Mouse (Mus musculus) c-Kit-positive CD71-positive TER-119-negative erythroid progenitor cells, embryonic 14.5 days (primary cell): ENCODE results near the gene Gm2696.
A peak's percentile ranks its signal among the peaks of the same experiment; 100 is the strongest.
"Not testable (repeated sequence)": the region's sequence is repeated elsewhere in the genome, so short reads cannot be mapped to it uniquely, and the experiment has no call there.

Experiments used
- DNase-seq: peaks from one replicate; pipeline ENCODE4 v3.0.0-alpha.2; 2013; ENCODE audit warnings: low read depth

Gene Gm2696

DNA sequence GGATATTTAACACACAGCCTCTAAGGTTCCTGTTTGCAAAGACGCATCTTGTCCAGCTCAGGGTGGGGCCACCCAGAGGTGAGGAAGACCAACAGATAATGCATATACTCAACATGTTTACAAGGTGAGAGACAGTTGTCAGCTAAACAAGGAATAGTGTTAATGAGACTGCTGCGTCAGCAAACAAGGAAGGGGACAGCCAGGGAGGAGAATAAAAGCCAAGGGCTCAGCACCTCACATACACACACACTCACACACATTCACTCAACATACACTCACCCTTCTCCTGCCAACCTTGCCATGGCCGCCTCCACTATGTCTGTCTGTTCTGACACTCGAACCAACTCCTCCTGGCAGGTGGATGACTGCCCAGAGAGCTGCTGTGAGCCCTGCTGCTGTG lies at the start of gene Gm2696:
Gene Gm2696, plus strand, starts transcription at position 301 of the 400 bp plus-strand sequence.
- no peak for DNase-seq

DNA sequence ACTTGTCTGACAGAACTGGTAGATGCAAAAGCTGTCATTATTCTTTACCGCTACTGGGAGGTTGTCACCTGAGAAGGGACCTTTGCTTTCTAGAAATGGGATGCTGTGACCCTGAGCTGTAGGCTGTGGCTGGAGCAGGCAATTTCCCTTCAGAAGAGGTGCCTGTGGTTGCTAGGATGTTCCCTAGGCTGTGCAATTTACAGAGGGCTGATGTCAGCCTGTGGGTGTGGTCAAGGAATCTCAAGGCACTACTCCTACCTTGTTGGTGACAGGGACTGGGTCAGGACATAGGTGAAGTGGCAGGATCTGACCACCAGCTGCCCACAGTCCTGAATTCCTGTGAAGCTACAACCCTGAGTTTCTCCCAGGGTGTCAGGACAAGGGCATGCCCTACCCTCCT lies 44.8 kb upstream of the Gm2696 start:
- DNase-seq, result no peak

GRCm38 (mm10) chr10:77771225-77771624 lies 43.3 kb upstream of the Gm2696 start, which contains the start of gene Gm3238:
Gene Gm3238, minus strand, starts transcription at chr10:77771325.
- not testable (repeated sequence) for DNase-seq

GRCm38 (mm10) chr10:77772142-77772541 lies 42.3 kb upstream of the Gm2696 start:
- not testable (repeated sequence) for DNase-seq

- DNase-seq, result not testable (repeated sequence)
These were observed 37.6 kb upstream of the Gm2696 start, which contains the start of gene Gm7138 for GRCm38 (mm10) chr10:77776844-77777243. Gene Gm7138, minus strand, starts transcription at chr10:77776944.

DNA sequence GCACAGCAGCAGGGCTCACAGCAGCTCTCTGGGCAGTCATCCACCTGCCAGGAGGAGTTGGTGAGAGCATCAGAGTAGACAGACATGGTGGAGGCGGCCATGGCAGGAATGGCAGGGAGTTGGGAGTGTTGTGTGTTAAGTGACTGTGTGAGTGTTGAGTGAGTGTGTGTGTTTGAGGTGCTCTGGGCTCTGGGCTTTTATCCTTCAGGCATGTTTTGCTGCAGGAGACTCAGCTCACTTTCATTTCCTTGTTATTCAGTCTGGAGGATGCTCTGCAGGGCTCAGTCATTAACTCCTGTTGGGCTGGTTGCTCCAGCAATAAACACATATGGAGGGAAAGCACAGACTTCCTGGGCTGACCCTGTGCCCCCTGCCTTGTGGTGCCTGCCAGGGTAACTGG lies 32.0 kb upstream of the Gm2696 start, which contains the start of gene Gm3250:
Gene Gm3250, minus strand, starts transcription at position 101 of the 400 bp plus-strand sequence.
- not testable (repeated sequence) for DNase-seq

DNA sequence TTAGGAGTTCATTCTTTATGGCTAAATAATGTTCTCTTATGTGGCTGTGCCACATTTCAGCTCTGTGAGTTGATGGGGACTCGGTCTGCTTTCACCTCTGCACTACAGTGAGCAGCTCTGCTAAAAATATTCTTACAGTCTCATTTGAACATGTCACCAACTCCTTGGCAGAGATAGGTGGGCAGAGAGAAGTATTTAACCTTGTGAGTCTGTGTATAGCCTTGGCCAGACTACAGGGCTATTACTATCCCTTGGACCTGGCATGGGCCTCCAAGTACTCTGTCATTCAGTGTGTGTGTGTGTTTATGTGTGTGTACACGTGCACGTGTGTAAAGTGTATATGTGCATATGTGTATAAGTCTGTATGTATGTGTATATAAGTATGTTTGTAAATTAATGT lies 31.1 kb upstream of the Gm2696 start:
- not testable (repeated sequence) for DNase-seq

- not testable (repeated sequence) for DNase-seq
These were observed 26.6 kb upstream of the Gm2696 start, which contains the start of gene Gm7137 for GRCm38 (mm10) chr10:77787876-77788275. Gene Gm7137, minus strand, starts transcription at chr10:77788200.

DNA sequence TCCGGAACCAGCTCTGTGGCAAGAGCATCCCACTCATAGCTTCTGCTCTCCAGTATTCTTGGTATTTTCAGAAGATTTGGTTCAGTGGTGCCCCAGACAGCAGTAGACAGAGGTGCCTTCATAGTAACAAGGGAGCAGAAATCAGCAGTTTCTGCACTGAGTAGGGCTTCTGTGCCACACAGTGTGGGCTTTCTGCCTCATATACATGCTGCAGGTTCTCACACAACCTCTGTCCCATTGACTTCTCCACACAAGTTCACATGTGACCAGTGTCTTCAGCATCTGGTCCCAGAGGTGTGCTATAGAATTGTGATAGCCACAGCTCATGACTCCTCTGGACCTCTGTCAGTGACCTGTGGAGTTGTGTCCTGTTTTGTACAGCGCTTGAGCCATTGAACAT lies 25.9 kb upstream of the Gm2696 start:
- DNase-seq, result no peak

- DNase-seq, result no peak
These were observed 19.5 kb upstream of the Gm2696 start, which contains the start of gene Gm9639 for GRCm38 (mm10) chr10:77794976-77795375. Gene Gm9639, minus strand, starts transcription at chr10:77795076.

DNA sequence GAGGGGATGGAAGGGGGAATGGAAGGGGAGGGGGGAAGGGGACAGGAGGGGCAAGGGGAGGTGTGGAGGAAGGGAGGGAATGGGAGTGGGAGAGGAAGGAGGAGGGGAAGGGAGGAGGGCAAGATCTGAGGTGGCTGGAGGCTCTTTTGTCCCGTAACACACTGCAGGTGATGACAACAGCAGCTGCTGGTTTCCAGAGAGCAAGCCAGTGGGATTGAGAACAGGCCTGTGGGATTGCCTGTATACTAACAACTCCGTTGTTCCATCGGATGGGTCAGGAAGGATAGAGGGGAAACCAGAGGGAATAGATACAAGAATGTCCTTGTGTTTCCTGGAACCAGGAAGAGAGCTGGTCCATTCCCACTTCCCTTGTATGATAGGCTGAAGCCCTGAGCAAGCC lies 16.8 kb upstream of the Gm2696 start:
- no peak for DNase-seq

DNA sequence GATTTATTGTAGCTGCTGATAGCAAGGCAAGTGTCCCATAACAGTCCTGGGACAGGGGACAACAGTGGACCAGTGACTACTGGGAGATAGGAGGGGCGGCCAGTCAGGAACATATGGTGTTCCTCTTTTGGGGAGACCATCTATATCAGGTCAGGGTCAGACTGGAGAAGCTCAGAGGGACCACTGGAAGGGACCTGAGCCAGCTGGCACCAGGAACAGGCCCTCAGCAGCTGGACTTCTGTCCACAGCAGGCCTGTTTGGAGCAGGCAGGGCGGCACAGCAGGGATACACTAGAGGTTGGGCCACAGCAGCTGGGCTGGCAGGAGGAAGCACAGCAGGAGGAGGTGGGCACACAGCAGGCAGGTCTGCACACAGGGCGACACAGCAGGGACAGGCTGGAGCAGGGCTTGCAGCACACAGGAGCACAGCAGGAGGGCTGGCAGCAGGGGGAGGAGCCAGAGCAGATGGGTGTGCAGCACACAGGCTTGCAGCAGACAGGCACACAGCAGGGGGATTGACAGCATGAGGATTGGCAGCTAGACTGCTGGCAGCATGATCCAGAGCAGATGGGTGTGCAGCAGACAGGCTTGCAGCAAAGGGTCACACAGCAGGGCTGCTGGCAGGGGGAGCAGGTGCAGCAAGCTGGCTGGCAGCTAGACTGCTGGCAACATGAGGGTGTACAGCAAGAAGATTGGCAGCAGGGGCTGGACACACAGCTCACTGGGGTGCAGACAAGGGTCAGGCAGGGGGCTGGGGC lies 16.1 kb upstream of the Gm2696 start:
- DNase-seq, result not testable (repeated sequence)

DNA sequence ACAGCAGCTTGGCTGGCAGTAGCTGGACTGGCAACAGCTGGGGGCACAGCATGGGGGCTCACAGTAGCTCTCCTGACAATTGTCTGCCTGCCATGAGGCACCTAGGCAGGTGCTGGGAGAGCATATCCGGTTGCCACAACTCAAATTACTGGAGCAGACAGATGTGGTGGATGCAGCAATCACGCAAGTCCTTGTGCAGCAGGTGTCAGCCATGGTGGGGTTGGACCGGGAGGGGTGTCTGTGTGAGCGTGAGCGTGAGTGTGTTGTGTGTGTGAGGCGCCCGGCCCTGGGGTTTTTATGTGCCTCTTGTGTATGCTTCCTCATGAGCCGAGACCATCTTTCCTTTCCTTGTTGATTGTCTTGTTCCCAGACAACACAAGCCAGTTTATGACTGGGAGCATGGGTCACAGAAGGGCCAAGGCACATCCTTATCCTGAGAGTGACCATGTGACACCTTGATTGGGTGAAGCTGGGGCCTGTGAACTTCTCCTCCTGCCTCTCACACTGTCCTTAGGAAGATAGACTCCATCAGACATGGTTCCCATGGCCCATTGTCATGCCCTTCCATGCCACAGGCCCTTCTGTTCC lies 15.5 kb upstream of the Gm2696 start, which contains the start of gene Gm19668:
Gene Gm19668, minus strand, starts transcription at position 213 of the 588 bp plus-strand sequence.
- DNase-seq, result no peak

DNA sequence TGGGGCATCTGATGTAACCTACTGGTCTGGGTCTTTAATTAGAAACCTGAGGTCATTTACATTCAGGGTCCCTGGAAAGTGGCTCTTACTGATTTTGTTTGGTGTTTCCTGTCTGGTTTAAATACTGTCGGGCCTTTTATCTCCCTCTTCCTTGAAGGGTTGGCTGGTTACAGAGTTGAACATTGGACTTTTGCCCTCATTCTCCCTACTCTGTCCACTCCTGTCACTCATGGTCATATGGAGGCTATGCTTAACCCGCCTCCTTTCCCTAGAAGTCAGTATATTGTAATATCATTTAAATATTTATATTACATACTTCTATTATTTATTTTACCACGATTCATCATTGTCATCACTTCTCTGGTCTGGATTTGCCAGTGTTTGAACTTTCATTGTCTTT lies 10.4 kb upstream of the Gm2696 start:
- no peak for DNase-seq

DNA sequence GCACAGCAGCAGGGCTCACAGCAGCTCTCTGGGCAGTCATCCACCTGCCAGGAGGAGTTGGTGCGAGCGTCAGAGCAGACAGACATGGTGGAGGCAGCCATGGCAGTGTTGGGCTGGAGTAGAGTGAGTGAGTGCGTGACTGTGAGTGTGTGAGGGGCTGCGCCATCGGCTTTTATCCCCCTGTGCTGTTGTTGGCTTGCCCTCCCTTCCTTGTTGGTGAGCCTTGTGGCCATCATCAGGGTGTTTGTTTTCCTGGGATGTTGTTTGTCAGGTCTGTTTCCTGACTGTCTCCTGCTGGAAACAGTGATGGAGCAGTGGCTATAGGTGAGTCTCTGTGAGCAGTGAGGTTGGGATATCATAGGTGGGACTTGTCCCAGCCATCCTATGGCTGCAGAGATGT lies 2.7 kb upstream of the Gm2696 start, which contains the start of gene Gm9507:
Gene Gm9507, minus strand, starts transcription at position 101 of the 400 bp plus-strand sequence.
- DNase-seq, result no peak

- DNase-seq, result peak; percentile 7
These were observed 1.0 kb downstream of the Gm2696 start for GRCm38 (mm10) chr10:77815514-77815913.

GRCm38 (mm10) chr10:77818523-77818922 lies 4.0 kb downstream of the Gm2696 start:
- DNase-seq, result no peak

- DNase-seq, result no peak
These were observed 4.7 kb downstream of the Gm2696 start for GRCm38 (mm10) chr10:77819203-77819602.

- no peak for DNase-seq
These were observed 12.5 kb downstream of the Gm2696 start, which contains the start of gene Krtap10-4 for GRCm38 (mm10) chr10:77826951-77827350. Gene Krtap10-4, minus strand, starts transcription at chr10:77827095.

DNA sequence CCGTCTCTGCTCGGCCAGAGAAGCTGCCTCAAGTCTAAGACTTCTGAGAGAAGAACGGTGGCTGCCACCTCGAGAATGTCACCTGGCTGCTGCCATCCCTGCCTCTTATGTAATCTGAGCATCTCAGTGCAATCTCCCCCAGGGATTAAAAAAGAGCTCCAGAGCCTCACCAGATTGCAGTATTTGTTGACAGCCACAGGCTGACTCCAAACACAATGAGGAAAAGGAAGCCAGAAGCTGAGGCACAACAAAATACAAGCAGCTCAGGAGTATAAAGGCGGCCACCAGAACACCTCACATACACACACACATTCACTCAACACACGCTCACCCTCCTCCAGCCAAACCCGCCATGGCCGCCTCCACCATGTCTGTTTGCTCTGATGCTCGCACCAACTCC lies 21.2 kb downstream of the Gm2696 start, which contains the start of gene Krtap10-10:
Gene Krtap10-10, plus strand, starts transcription at position 301 of the 400 bp plus-strand sequence.
- DNase-seq, result no peak

DNA sequence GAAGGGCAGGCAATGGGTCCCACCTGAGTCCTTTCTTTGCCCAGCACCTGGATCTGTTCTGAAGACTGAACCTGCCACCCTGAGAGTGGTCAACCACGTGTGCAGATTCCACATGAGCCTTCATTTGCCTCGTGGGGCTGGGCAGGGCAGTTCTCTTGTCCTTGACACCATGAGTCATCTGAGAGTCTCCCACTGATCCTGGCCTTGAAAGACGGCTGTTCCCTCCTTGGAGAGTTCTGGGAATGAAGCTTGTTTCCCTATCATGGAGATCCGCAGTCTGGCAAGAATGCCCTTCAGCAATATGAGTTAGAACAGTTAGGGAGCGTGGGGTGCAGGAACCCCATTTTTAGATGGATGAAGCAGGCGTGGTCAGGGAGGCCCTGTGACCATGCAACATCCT lies 24.5 kb downstream of the Gm2696 start:
- no peak for DNase-seq

GRCm38 (mm10) chr10:77846503-77846902 lies 32.0 kb downstream of the Gm2696 start, which contains the start of gene Gm36176:
Gene Gm36176, plus strand, starts transcription at chr10:77846803.
- no peak for DNase-seq

GRCm38 (mm10) chr10:77846961-77847360 lies 32.5 kb downstream of the Gm2696 start:
- no peak for DNase-seq
